Mouse (Mus musculus) spleen, adult 2 months (tissue): ENCODE results near the gene AA986860. TPM values are rescaled to one million over a fixed set of nuclear protein-coding genes. Genes with fewer than 3 reads are reported as not detected.

Source experiments
- DNase-seq, 2 experiments: peaks; one replicate each; pipeline versions ENCODE4 v3.0.0 to v3.0.0-alpha.2; 2012 to 2021; ENCODE audit warnings: low spot score in 2 of 2, low read depth in 1 of 2
- H3K27ac ChIP-seq: fragments of 200-500 bp; 2 replicates; pipeline ENCODE4 v1.5.1; 2012; ENCODE audit warnings: low read length, inconsistent platforms; ENCODE audit not compliant: insufficient read depth
- H3K27me3 ChIP-seq: fragments of 200-500 bp; 2 replicates; pipeline ENCODE4 v1.6.1; 2012; ENCODE audit warnings: mild to moderate bottlenecking, moderate library complexity, low read length, inconsistent platforms; ENCODE audit not compliant: control insufficient read depth, insufficient read depth
- H3K36me3 ChIP-seq: fragments of 200-500 bp; 2 replicates; pipeline ENCODE4 v1.6.1; 2012; ENCODE audit warnings: mild to moderate bottlenecking, low read length, inconsistent platforms; ENCODE audit not compliant: control insufficient read depth, insufficient read depth
- H3K4me1 ChIP-seq: fragments of 200-500 bp; 2 replicates; pipeline ENCODE4 v1.6.1; 2011; ENCODE audit warnings: inconsistent platforms; ENCODE audit not compliant: control insufficient read depth, insufficient read depth, insufficient read length
- H3K4me3 ChIP-seq: fragments of 200-500 bp; 2 replicates; pipeline ENCODE4 v1.5.1; 2011; ENCODE audit warnings: mild to moderate bottlenecking, inconsistent platforms; ENCODE audit not compliant: insufficient read depth, insufficient read length; ENCODE audit errors: extremely low read depth
- CTCF ChIP-seq: fragments of 200-500 bp; IDR thresholded peaks from 2 replicates; pipeline ENCODE4 v1.5.1; 2011; ENCODE audit warnings: mild to moderate bottlenecking, inconsistent platforms; ENCODE audit not compliant: insufficient read depth, insufficient read length, insufficient replicate concordance; ENCODE audit errors: extremely low read depth
- POLR2A ChIP-seq: fragments of 200-500 bp; IDR thresholded peaks from 2 replicates; pipeline ENCODE4 v1.6.1; 2011; ENCODE audit warnings: low read depth, low read length, inconsistent platforms
- WGBS: fragments of 180-500 bp; shearing (Covaris S2); methylation state at CpG from one replicate; pipeline ENCODE4 v1.1.7; 2018; 5-methylcytosine and 5-hydroxymethylcytosine counted together
- polyA plus RNA-seq: library from polyadenylated mRNA; depleted of rRNA; stranded (reverse); fragments of >200 nt; gene quantifications from 2 replicates; pipeline ENCODE4 v1.2.3, GENCODE M21; 2012; rRNA removed

AA986860 gene
- polyA plus RNA-seq, 1 experiment: 0.30 TPM

DNA sequence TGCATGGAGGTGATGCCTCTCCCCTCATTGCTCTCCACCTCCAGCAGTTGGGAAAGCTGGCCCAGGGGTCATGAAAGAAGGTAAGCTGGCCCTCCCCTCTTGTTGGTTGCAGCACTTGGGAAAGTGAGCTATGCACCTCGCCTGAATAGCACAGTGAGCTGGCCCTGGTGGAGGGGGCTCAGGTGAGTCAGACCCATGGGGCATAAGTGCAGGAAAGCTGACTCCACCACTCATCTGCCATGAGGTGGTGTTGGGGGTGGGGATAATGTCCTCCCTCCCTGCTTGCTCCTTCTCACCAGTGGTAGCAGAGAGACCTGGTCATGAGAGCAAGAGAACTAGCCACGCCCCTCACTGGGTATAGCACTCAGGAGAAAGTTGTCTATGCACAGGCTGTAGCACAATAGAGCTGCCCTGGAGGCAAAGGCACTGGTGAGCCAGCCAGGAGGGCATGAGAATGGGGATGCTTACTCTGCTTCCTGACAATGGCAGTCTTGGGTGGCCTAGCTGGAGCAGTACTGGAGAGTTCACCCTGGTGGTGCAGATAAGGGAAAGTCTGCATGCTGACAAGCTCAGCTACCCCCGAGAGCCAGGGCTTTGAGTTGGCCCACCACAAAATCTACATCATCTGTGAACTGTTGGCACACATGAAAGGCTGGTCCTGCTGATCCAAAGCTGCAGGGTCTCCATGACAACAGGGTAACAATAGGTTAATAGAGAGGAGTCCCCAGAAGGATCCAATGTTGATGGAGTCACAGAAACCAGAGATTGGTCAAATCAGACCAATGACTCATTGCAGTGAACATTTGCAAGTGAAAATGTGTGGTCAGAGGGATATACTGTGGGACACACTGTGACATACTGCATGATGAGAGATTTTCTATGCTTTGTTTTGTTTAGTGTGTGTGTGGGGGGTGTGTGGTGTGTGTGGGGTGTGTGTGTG is 58.0 kb downstream of the AA986860 start:
- H3K27ac ChIP-seq: no peak overlapping the region
- H3K36me3 ChIP-seq: no peaks in the 10 kb centered on the region
- no peaks in the 10 kb centered on the region for H3K4me1 ChIP-seq
- no peak for TF ChIP-seq CTCF
- TF ChIP-seq POLR2A: no peak
- no peak overlapping the region for H3K4me3 ChIP-seq
- 77% methylated on average over 3 of the region's 3 CpGs for WGBS
- DNase-seq: no peak
- no peaks in the 10 kb centered on the region for H3K27me3 ChIP-seq

Other genes starting within 250 kb of the AA986860 start
- not detected in 2 replicates for gene Zp3r, start 102.4 kb upstream of the AA986860 start, polyA plus RNA-seq
- gene C4bp, start 70.3 kb upstream of the AA986860 start, polyA plus RNA-seq: not detected in 2 replicates
- not detected in 2 replicates for gene Gm29427, start 16.2 kb upstream of the AA986860 start, polyA plus RNA-seq
- gene Yod1, start 14.6 kb upstream of the AA986860 start, polyA plus RNA-seq: 1.6 and 2.2 TPM in 2 replicates
- gene Pfkfb2, start 2.7 kb upstream of the AA986860 start, polyA plus RNA-seq: 3.3 and 5.3 TPM in 2 replicates
- 0.67 and 2.1 TPM in 2 replicates for gene Fcamr, start 68.9 kb downstream of the AA986860 start, polyA plus RNA-seq
- 0.20 and 0.32 TPM in 2 replicates for gene Pigr, start 94.7 kb downstream of the AA986860 start, polyA plus RNA-seq
- gene Fcmr, start 133.7 kb downstream of the AA986860 start, polyA plus RNA-seq: 452 and 608 TPM in 2 replicates
- gene Il24, start 155.5 kb downstream of the AA986860 start, polyA plus RNA-seq: not detected in 2 replicates
- not detected in 2 replicates for gene Il20, start 179.5 kb downstream of the AA986860 start, polyA plus RNA-seq
- gene Il19, start 208.1 kb downstream of the AA986860 start, polyA plus RNA-seq: not detected in 2 replicates